Mouse (Mus musculus): ENCODE results near the gene Trim56.

GRCm38 (mm10) chr5:137095135-137095534 lies 20.9 kb downstream of the Trim56 start:
- TF ChIP-seq POLR2A (IDR thresholded peaks at IDR 0.05; ENCODE audit: insufficient read length, low read depth) (no peak), TCF3 (IDR thresholded peaks at IDR 0.05; ENCODE audit: insufficient read length, low read depth) (no peak), USF1 (IDR thresholded peaks at IDR 0.05; ENCODE audit: low read depth) (no peak), MAX (IDR thresholded peaks at IDR 0.05; ENCODE audit: low read depth) (no peak), TCF12 (IDR thresholded peaks at IDR 0.05; ENCODE audit: insufficient read depth, poor library complexity, severe bottlenecking) (no peak), REST (IDR thresholded peaks at IDR 0.05; ENCODE audit: insufficient read depth, insufficient read length) (no peak), POLR2AphosphoS2 (IDR thresholded peaks at IDR 0.05; ENCODE audit: insufficient read length, low read depth) (no peak), E2F4 (IDR thresholded peaks at IDR 0.05; ENCODE audit: insufficient read depth) (no peak), MYOD1 (IDR thresholded peaks at IDR 0.05; ENCODE audit: control insufficient read depth in 1 of 3, insufficient read length in 2 of 3, low read depth in 2 of 3) (no peak), SRF (IDR thresholded peaks at IDR 0.05; ENCODE audit: control insufficient read depth, insufficient read length, low read depth) (no peak), MYOG (IDR thresholded peaks at IDR 0.05; ENCODE audit: control insufficient read depth in 1 of 3, insufficient read depth in 1 of 3, insufficient read length in 2 of 3, low read depth in 2 of 3) (no peak), CEBPB (IDR thresholded peaks at IDR 0.05; ENCODE audit: insufficient read depth, poor library complexity, severe bottlenecking) (no peak)
